Mouse (Mus musculus) midbrain, embryonic 11.5 days (tissue): ENCODE data around the gene Uts2. TPM values are rescaled to one million over a fixed set of nuclear protein-coding genes. Genes with fewer than 3 reads are reported as not detected.

Experiments used
- polyA plus RNA-seq: library from polyadenylated mRNA; unstranded; fragments of >200 nt; fragmentation: Nextera tagmentation; extraction: Ambion mirVana; gene quantifications from 2 replicates; pipeline ENCODE4 v1.2.1, GENCODE M21; 2014

Uts2 gene
- polyA plus RNA-seq, 1 experiment from 2014 or later, result not detected

Other genes with a start within 250 kb of the Uts2 start
- gene Errfi1, start 143.2 kb upstream of the Uts2 start, polyA plus RNA-seq, result 29.5 and 29.7 TPM in 2 replicates
- gene Park7, start 82.7 kb upstream of the Uts2 start, polyA plus RNA-seq, result 383 and 406 TPM in 2 replicates
- 0.18 and 0.30 TPM in 2 replicates for gene Tnfrsf9, start 82.5 kb upstream of the Uts2 start, polyA plus RNA-seq
- 3.9 and 5.2 TPM in 2 replicates for gene Per3, start 47.6 kb downstream of the Uts2 start, polyA plus RNA-seq
- 80.3 and 87.9 TPM in 2 replicates for gene Vamp3, start 60.9 kb downstream of the Uts2 start, polyA plus RNA-seq
- gene Gm13090, start 92.5 kb downstream of the Uts2 start, polyA plus RNA-seq, result not detected in 2 replicates